In the genomic region with DNA sequence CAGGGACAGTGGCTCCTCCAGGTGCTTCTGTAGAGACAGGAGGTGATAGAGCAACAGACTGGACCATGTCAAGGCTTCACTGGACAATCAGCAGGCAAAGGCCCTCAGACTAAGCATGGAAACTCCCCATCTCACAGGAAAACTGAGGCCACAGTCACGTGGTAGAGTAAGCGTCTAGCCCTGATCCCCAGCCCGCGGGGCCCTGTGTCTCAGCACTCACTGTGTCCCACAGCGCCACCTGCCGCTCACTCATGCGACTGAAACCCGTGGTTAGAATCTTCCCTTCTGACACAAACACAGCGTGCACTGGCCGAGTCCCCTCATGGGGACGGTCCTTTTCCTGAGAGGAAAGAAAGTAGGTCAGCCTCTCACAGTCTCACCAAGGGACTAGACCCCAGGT, we compare ENCODE assay signal across 8 mouse cellular contexts. TPM values are rescaled to one million over a fixed set of nuclear protein-coding genes. Genes with fewer than 3 reads are reported as not detected.
DNase-seq lines count a peak whose midpoint lies in the region; ATAC-seq and TF ChIP-seq lines count a peak whose summit lies in the region.

No protein-coding gene starts in this region.

- H3K9ac ChIP-seq in ES-E14 (ENCODE audit: insufficient read depth, low read depth, low read length, poor library complexity, severe bottlenecking): peak overlapping the region; percentile 21; the same call in 1 of the 2 replicates
- H3K9ac ChIP-seq in forebrain, postnatal 0 days: peak overlapping the region; percentile 37
- H3K9ac ChIP-seq in lung, embryonic 15.5 days: no peak overlapping the region

- H3K9me3 ChIP-seq in ES-E14 (ENCODE audit: control insufficient read depth, insufficient read depth, low read depth, low read length): no peaks in the 10 kb centered on the region
- H3K9me3 ChIP-seq in forebrain, postnatal 0 days (ENCODE audit: low read length): no peaks in the 10 kb centered on the region
- H3K9me3 ChIP-seq in lung, embryonic 15.5 days: no peaks in the 10 kb centered on the region

- H3K27ac ChIP-seq in ES-E14 (ENCODE audit: insufficient read depth, low read depth, low read length, poor library complexity, severe bottlenecking): no peak overlapping the region
- no peak overlapping the region for H3K27ac ChIP-seq in forebrain, postnatal 0 days (ENCODE audit: low read depth, low read length)
- no peak overlapping the region for H3K27ac ChIP-seq in lung, embryonic 15.5 days
- no peak overlapping the region for H3K27ac ChIP-seq in olfactory bulb, adult 2 months (ENCODE audit: insufficient read depth, low read depth, low read length)
- peak overlapping the region; percentile 98 for H3K27ac ChIP-seq in thymus, adult 2 months (ENCODE audit: control insufficient read depth, insufficient read depth, low read length)

- ATAC-seq in forebrain, postnatal 0 days: peak; percentile 63
- ATAC-seq in lung, embryonic 15.5 days (ENCODE audit: borderline replicate concordance, extremely low read depth, low FRiP score, low TSS enrichment): peak; percentile 62

- no peaks in the 10 kb centered on the region for H3K27me3 ChIP-seq in forebrain, postnatal 0 days (ENCODE audit: insufficient read depth, low read length)
- H3K27me3 ChIP-seq in lung, embryonic 15.5 days: peaks cover 31% of the 10 kb centered on the region
- H3K27me3 ChIP-seq in thymus, adult 2 months (ENCODE audit: control insufficient read depth, insufficient read depth, low read length): no peaks in the 10 kb centered on the region

- H3K36me3 ChIP-seq in ES-E14 (ENCODE audit: control insufficient read depth, insufficient read depth, low read length, poor library complexity, severe bottlenecking): peaks cover 11% of the 10 kb centered on the region
- peaks cover 26% of the 10 kb centered on the region for H3K36me3 ChIP-seq in forebrain, postnatal 0 days (ENCODE audit: insufficient read depth)
- 0 out of 2 replicates have a peak, but pooled peaks cover 3% of the 10 kb centered on the region for H3K36me3 ChIP-seq in lung, embryonic 15.5 days
- peaks cover 39% of the 10 kb centered on the region for H3K36me3 ChIP-seq in thymus, adult 2 months (ENCODE audit: control insufficient read depth, insufficient read depth, low read length)

- H3K4me2 ChIP-seq in forebrain, postnatal 0 days (ENCODE audit: low read depth): peak overlapping the region; percentile 26
- peak overlapping the region; percentile 38; the same call in 1 of the 2 replicates for H3K4me2 ChIP-seq in lung, embryonic 15.5 days

- TF ChIP-seq CTCF in forebrain, postnatal 0 days (IDR thresholded peaks at IDR 0.05; ENCODE audit: low read depth): peak; percentile 90
- TF ChIP-seq CTCF in olfactory bulb, adult 2 months (IDR thresholded peaks at IDR 0.05; ENCODE audit: insufficient read depth, low read depth, low read length): peak; percentile 79
- peak; percentile 93; the same call in 1 of the 2 replicates for TF ChIP-seq CTCF in thymus, adult 2 months (IDR thresholded peaks at IDR 0.05; ENCODE audit: borderline replicate concordance, control insufficient read depth, extremely low read depth, insufficient read depth, low read length, poor library complexity)

- no peak for TF ChIP-seq POLR2A in olfactory bulb, adult 2 months (IDR thresholded peaks at IDR 0.05; ENCODE audit: insufficient read depth, low read depth, low read length)
- no peak for TF ChIP-seq POLR2A in thymus, adult 2 months (IDR thresholded peaks at IDR 0.05; ENCODE audit: control insufficient read depth, extremely low read depth, insufficient read depth, low read length, poor library complexity)

- H3K4me3 ChIP-seq in ES-E14 (ENCODE audit: insufficient read depth in 1 of 2, low read depth in 1 of 2, low read length in 2 of 2, poor library complexity in 1 of 2, severe bottlenecking in 1 of 2): peak overlapping the region in 1 of 2 experiments; percentile 11; a peak in 1 of 4 replicates
- H3K4me3 ChIP-seq in forebrain, postnatal 0 days (ENCODE audit: low read depth, low read length): no peak overlapping the region
- H3K4me3 ChIP-seq in lung, embryonic 15.5 days: no peak overlapping the region
- no peak overlapping the region; the same call in 1 of the 2 replicates for H3K4me3 ChIP-seq in olfactory bulb, adult 2 months (ENCODE audit: insufficient read depth, low read depth, low read length)
- H3K4me3 ChIP-seq in thymus, adult 2 months (ENCODE audit: control insufficient read depth, insufficient read depth, low read length): peak overlapping the region; percentile 88

- in situ Hi-C loops in ES-E14 (cut with MboI; ENCODE audit: low sequenced_read_pairs in 2 of 2, unreplicated experiment in 2 of 2): no loop called here

- H3K4me1 ChIP-seq in ES-E14 (ENCODE audit: control insufficient read depth in 2 of 2, insufficient read depth in 2 of 2, low read length in 2 of 2, poor library complexity in 1 of 2): peaks cover 3 to 13% of the 10 kb centered on the region in 2 experiments; a peak in 1 of 4 replicates
- H3K4me1 ChIP-seq in forebrain, postnatal 0 days (ENCODE audit: insufficient read depth): peaks cover 21% of the 10 kb centered on the region
- H3K4me1 ChIP-seq in lung, embryonic 15.5 days: peaks cover 33% of the 10 kb centered on the region
- H3K4me1 ChIP-seq in olfactory bulb, adult 2 months (ENCODE audit: control insufficient read depth, insufficient read depth, low read length): peaks cover 41% of the 10 kb centered on the region
- peaks cover 47% of the 10 kb centered on the region for H3K4me1 ChIP-seq in thymus, adult 2 months (replicated peaks; ENCODE audit: control insufficient read depth, insufficient read depth, low read length)

- 2% methylated on average over 11 of the region's 11 CpGs for WGBS in forebrain, postnatal 0 days
- 3% methylated on average over 11 of the region's 11 CpGs for WGBS in lung, embryonic 15.5 days
- whole genome bisulfite sequencing in olfactory bulb, adult 2 months: 0% methylated on average over 11 of the region's 11 CpGs
- under 1% methylated on average over 11 of the region's 11 CpGs for WGBS in thymus, adult 2 months

- peak; percentile 91 for DNase-seq in ES-E14 (ENCODE audit: low read depth, low spot score)
- peak; percentile 88 for DNase-seq in cerebellum, adult 11-12 months
- peak; percentile 90 for DNase-seq in forebrain, postnatal 0 days
- peak; percentile 93 for DNase-seq in heart, postnatal 4 days
- DNase-seq in layer of hippocampus, adult 8-10 months (ENCODE audit: low spot score in 2 of 2): peak; percentile 86 to 88
- peak; percentile 96 for DNase-seq in thymus, adult 2 months

TF ChIP-seq in ES-E14, 5 proteins besides CTCF, POLR2A, EP300 and RAD21 (continues in another document):
- no peak for TF ChIP-seq ZNF384 (IDR thresholded peaks at IDR 0.05; ENCODE audit: low read depth, low read length)

RNA-seq across cellular contexts. Expression of gene Slx1b, which starts 5.5 kb away (rescaled TPM):
- 22.3 and 27.7 TPM in 2 replicates for total RNA-seq in ES-E14 (2012; rRNA removed)
- total RNA-seq in forebrain, postnatal 0 days (2014; rRNA removed): 15.8 and 17.9 TPM in 2 replicates
- polyA plus RNA-seq in forebrain, postnatal 0 days (2015; fragmentation: Nextera tagmentation; extraction: Ambion mirVana): 7.5 and 10.1 TPM in 2 replicates
- total RNA-seq in heart, postnatal 4 days (2021): 1 to 10 TPM; 7.2 to 8.1 TPM
- 10 to 100 TPM; 19.7 to 21.0 (median 20.1) TPM for total RNA-seq in layer of hippocampus, adult 8-10 months (2022)
- polyA plus RNA-seq in lung, embryonic 15.5 days (2015; fragmentation: Nextera tagmentation; extraction: Ambion mirVana): 9.9 and 11.5 TPM in 2 replicates
- not detected in 2 replicates for polyA plus RNA-seq in olfactory bulb, adult 2 months (2012; ENCODE audit: insufficient read depth, insufficient read length, low replicate concordance, missing spikeins)
- polyA plus RNA-seq in thymus, adult 2 months (2012; rRNA removed): 34.6 and 36.7 TPM in 2 replicates

RNA-seq across cellular contexts. Expression of gene Bola2, which starts 5.9 kb away (rescaled TPM):
- total RNA-seq in ES-E14 (2012; rRNA removed): 187 and 246 TPM in 2 replicates
- total RNA-seq in forebrain, postnatal 0 days (2014; rRNA removed): 66.9 and 115 TPM in 2 replicates
- polyA plus RNA-seq in forebrain, postnatal 0 days (2015; fragmentation: Nextera tagmentation; extraction: Ambion mirVana): 139 and 205 TPM in 2 replicates
- total RNA-seq in heart, postnatal 4 days (2021): 10 to 100 TPM; 56.8 to 57.3 TPM
- 100 to 1,000 TPM in 1 of 4 experiments, 10 to 100 TPM in 3; 73.9 to 105 (median 92.5) TPM for total RNA-seq in layer of hippocampus, adult 8-10 months (2022)
- 105 and 119 TPM in 2 replicates for polyA plus RNA-seq in lung, embryonic 15.5 days (2015; fragmentation: Nextera tagmentation; extraction: Ambion mirVana)
- polyA plus RNA-seq in olfactory bulb, adult 2 months (2012; ENCODE audit: insufficient read depth, insufficient read length, low replicate concordance, missing spikeins): not detected in 2 replicates
- 45.6 and 51.3 TPM in 2 replicates for polyA plus RNA-seq in thymus, adult 2 months (2012; rRNA removed)

RNA-seq across cellular contexts. Expression of gene Coro1a, which starts 6.5 kb away (rescaled TPM):
- 4.1 and 10.3 TPM in 2 replicates for total RNA-seq in ES-E14 (2012; rRNA removed)
- 121 and 169 TPM in 2 replicates for total RNA-seq in forebrain, postnatal 0 days (2014; rRNA removed)
- 118 and 146 TPM in 2 replicates for polyA plus RNA-seq in forebrain, postnatal 0 days (2015; fragmentation: Nextera tagmentation; extraction: Ambion mirVana)
- 1 to 10 TPM; 8.4 to 9.2 TPM for total RNA-seq in heart, postnatal 4 days (2021)
- 100 to 1,000 TPM; 119 to 166 (median 141) TPM for total RNA-seq in layer of hippocampus, adult 8-10 months (2022)
- 36.0 and 58.1 TPM in 2 replicates for polyA plus RNA-seq in lung, embryonic 15.5 days (2015; fragmentation: Nextera tagmentation; extraction: Ambion mirVana)
- polyA plus RNA-seq in olfactory bulb, adult 2 months (2012; ENCODE audit: insufficient read depth, insufficient read length, low replicate concordance, missing spikeins): 309 and 598 TPM in 2 replicates
- 2,939 and 3,162 TPM in 2 replicates for polyA plus RNA-seq in thymus, adult 2 months (2012; rRNA removed)

RNA-seq across cellular contexts. Expression of gene Sult1a1, which starts 24.8 kb away (rescaled TPM):
- 0.22 TPM in 1 of 2 replicates, not detected in the other for total RNA-seq in ES-E14 (2012; rRNA removed)
- total RNA-seq in forebrain, postnatal 0 days (2014; rRNA removed): 15.8 and 22.8 TPM in 2 replicates
- 15.4 and 16.0 TPM in 2 replicates for polyA plus RNA-seq in forebrain, postnatal 0 days (2015; fragmentation: Nextera tagmentation; extraction: Ambion mirVana)
- total RNA-seq in heart, postnatal 4 days (2021): 1 to 10 TPM; 5.5 to 6.6 TPM
- total RNA-seq in layer of hippocampus, adult 8-10 months (2022): 10 to 100 TPM in 1 of 4 experiments, 1 to 10 TPM in 3; 6.6 to 13.0 (median 8.6) TPM
- polyA plus RNA-seq in lung, embryonic 15.5 days (2015; fragmentation: Nextera tagmentation; extraction: Ambion mirVana): 5.9 and 6.8 TPM in 2 replicates
- polyA plus RNA-seq in olfactory bulb, adult 2 months (2012; ENCODE audit: insufficient read depth, insufficient read length, low replicate concordance, missing spikeins): not detected in 2 replicates
- 8.6 and 14.8 TPM in 2 replicates for polyA plus RNA-seq in thymus, adult 2 months (2012; rRNA removed)

RNA-seq across cellular contexts. Expression of gene Sgf29, which starts 52.0 kb away (rescaled TPM):
- 35.8 and 55.3 TPM in 2 replicates for total RNA-seq in ES-E14 (2012; rRNA removed)
- total RNA-seq in forebrain, postnatal 0 days (2014; rRNA removed): 22.8 and 37.1 TPM in 2 replicates
- polyA plus RNA-seq in forebrain, postnatal 0 days (2015; fragmentation: Nextera tagmentation; extraction: Ambion mirVana): 59.6 and 62.3 TPM in 2 replicates
- 10 to 100 TPM; 30.9 to 33.2 TPM for total RNA-seq in heart, postnatal 4 days (2021)
- total RNA-seq in layer of hippocampus, adult 8-10 months (2022): 10 to 100 TPM; 21.7 to 34.8 (median 33.7) TPM
- 47.3 and 54.9 TPM in 2 replicates for polyA plus RNA-seq in lung, embryonic 15.5 days (2015; fragmentation: Nextera tagmentation; extraction: Ambion mirVana)
- polyA plus RNA-seq in olfactory bulb, adult 2 months (2012; ENCODE audit: insufficient read depth, insufficient read length, low replicate concordance, missing spikeins): not detected in 2 replicates
- polyA plus RNA-seq in thymus, adult 2 months (2012; rRNA removed): 72.9 and 99.6 TPM in 2 replicates

Comparison
In these comparisons a context has a peak if more than half of its experiments do, and no peak if none do; other contexts are left out.
1. RNA of gene Coro1a, which starts 6.5 kb away (total RNA-seq): 119 to 166 TPM in layer of hippocampus, adult 8-10 months and 121 to 169 TPM in forebrain, postnatal 0 days; 8.4 to 9.2 TPM in heart, postnatal 4 days and 4.1 to 10.3 TPM in ES-E14; every median in the first group is over 10 times any median in the second.
2. Peak in every context shown above with its lines, with median percentiles within 50 percentile points of each other: DNase-seq and CTCF ChIP-seq.